Mouse (Mus musculus) liver, embryonic 12.5 days (tissue): Measurements from ENCODE around the gene Sulf2. TPM values are rescaled to one million over a fixed set of nuclear protein-coding genes. Genes with fewer than 3 reads are reported as not detected.
"Not testable (repeated sequence)": the region's sequence is repeated elsewhere in the genome, so short reads cannot be mapped to it uniquely, and the experiment has no call there.

Experiments used
- ATAC-seq: fragments of 200-750 bp; cut with Nextera tagmentation; 2 replicates; pipeline ENCODE4 v1.8.0; 2017; ENCODE audit warnings: moderate number of reproducible peaks, mild to moderate bottlenecking, moderate library complexity
- H3K27ac ChIP-seq: fragments of 300-500 bp; sonication (generic); 2 replicates; pipeline ENCODE4 v1.5.1; 2016; ENCODE audit warnings: mild to moderate bottlenecking
- H3K27me3 ChIP-seq: fragments of 300-500 bp; sonication (generic); replicated peaks from 2 replicates; pipeline ENCODE4 v1.6.1; 2016; ENCODE audit warnings: mild to moderate bottlenecking, moderate library complexity
- H3K36me3 ChIP-seq: fragments of 300-500 bp; sonication (generic); 2 replicates; pipeline ENCODE4 v1.6.1; 2016; ENCODE audit warnings: mild to moderate bottlenecking, moderate library complexity
- H3K4me1 ChIP-seq: fragments of 300-500 bp; sonication (generic); 2 replicates; pipeline ENCODE4 v1.6.1; 2016
- H3K4me2 ChIP-seq: fragments of 300-500 bp; sonication (generic); 2 replicates; pipeline ENCODE4 v1.6.1; 2016; ENCODE audit warnings: mild to moderate bottlenecking, moderate library complexity
- H3K4me3 ChIP-seq: fragments of 300-500 bp; sonication (generic); 2 replicates; pipeline ENCODE4 v1.5.1; 2016; ENCODE audit warnings: mild to moderate bottlenecking, moderate library complexity
- H3K9ac ChIP-seq: fragments of 300-500 bp; sonication (generic); 2 replicates; pipeline ENCODE4 v1.6.1; 2016; ENCODE audit warnings: mild to moderate bottlenecking, moderate library complexity
- H3K9me3 ChIP-seq: fragments of 300-500 bp; sonication (generic); replicated peaks from 2 replicates; pipeline ENCODE4 v1.6.1; 2016; ENCODE audit warnings: mild to moderate bottlenecking, moderate library complexity
- WGBS: fragments of 180-500 bp; shearing (Covaris S2); methylation state at CpG from one replicate; pipeline ENCODE4 v1.1.7; 2016; ENCODE audit not compliant: insufficient replicate concordance; 5-methylcytosine and 5-hydroxymethylcytosine counted together
- polyA plus RNA-seq: library from polyadenylated mRNA; unstranded; fragments of >200 nt; fragmentation: Nextera tagmentation; extraction: Ambion mirVana; gene quantifications from 2 replicates; pipeline ENCODE4 v1.2.1, GENCODE M21; 2016

The Sulf2 gene
- polyA plus RNA-seq, 1 experiment from 2014 or later: 7.5 TPM

DNA sequence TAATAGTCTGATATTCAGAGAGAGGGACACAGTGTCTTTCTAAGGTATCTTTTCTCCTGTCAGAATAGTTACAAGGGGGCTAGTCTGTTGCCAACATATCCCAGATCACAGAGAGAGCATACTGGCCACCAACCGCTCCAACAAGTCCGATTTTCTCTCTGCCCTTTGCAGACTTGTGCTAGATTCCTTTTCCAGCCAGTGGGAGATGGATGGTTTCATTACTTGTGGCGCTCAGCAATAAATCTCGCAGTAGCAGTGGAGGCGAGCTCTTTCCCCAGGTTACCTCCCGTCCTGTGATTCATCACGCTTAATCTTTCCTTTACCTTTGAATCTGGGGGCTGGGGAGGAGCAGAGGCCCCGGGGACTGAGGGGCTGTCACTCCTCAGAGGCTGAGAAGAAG, 31.9 kb upstream of the Sulf2 start:
- not testable (repeated sequence) for H3K4me2 ChIP-seq, H3K27ac ChIP-seq, H3K36me3 ChIP-seq, H3K4me1 ChIP-seq, H3K27me3 ChIP-seq, H3K4me3 ChIP-seq, ATAC-seq, H3K9me3 ChIP-seq, H3K9ac ChIP-seq
- 58% methylated on average over 8 of the region's 8 CpGs for WGBS

GRCm38 (mm10) chr2:166186244-166186948, 30.9 kb upstream of the Sulf2 start:
- ATAC-seq: no peak
- 62% methylated on average over 16 of the region's 16 CpGs for WGBS

GRCm38 (mm10) chr2:166185768-166186167, 30.3 kb upstream of the Sulf2 start:
- no peak for ATAC-seq
- Histone ChIP-seq H3K9ac (no peak overlapping the region), H3K9me3 (no peaks in the 10 kb centered on the region), H3K36me3 (no peaks in the 10 kb centered on the region), H3K4me2 (no peak overlapping the region), H3K4me1 (0 out of 2 replicates have a peak, but pooled peaks cover 3% of the 10 kb centered on the region), H3K4me3 (no peak overlapping the region), H3K27me3 (no peaks in the 10 kb centered on the region), H3K27ac (no peak overlapping the region)
- WGBS: 75% methylated on average over 6 of the region's 6 CpGs

More at GRCm38 (mm10) chr2:166186244-166186948, 30.9 kb upstream of the Sulf2 start:
- H3K4me1 ChIP-seq: 0 out of 2 replicates have a peak, but pooled peaks cover 3% of the 10 kb centered on the region
- no peak overlapping the region for H3K4me2 ChIP-seq
- no peaks in the 10 kb centered on the region for H3K36me3 ChIP-seq
- no peak overlapping the region for H3K27ac ChIP-seq
- H3K9me3 ChIP-seq: no peaks in the 10 kb centered on the region
- no peak overlapping the region for H3K9ac ChIP-seq
- H3K4me3 ChIP-seq: no peak overlapping the region
- no peaks in the 10 kb centered on the region for H3K27me3 ChIP-seq

- no peak overlapping the region for H3K27ac ChIP-seq
- ATAC-seq: no peak
- no peaks in the 10 kb centered on the region for H3K36me3 ChIP-seq
- no peaks in the 10 kb centered on the region for H3K9me3 ChIP-seq
- no peak overlapping the region for H3K9ac ChIP-seq
- no peak overlapping the region for H3K4me3 ChIP-seq
- WGBS: 34% methylated on average over 6 of the region's 6 CpGs
- H3K4me2 ChIP-seq: no peak overlapping the region
- H3K4me1 ChIP-seq: 0 out of 2 replicates have a peak, but pooled peaks cover 3% of the 10 kb centered on the region
- no peaks in the 10 kb centered on the region for H3K27me3 ChIP-seq
These were observed 29.0 kb upstream of the Sulf2 start for GRCm38 (mm10) chr2:166184417-166184816.

DNA sequence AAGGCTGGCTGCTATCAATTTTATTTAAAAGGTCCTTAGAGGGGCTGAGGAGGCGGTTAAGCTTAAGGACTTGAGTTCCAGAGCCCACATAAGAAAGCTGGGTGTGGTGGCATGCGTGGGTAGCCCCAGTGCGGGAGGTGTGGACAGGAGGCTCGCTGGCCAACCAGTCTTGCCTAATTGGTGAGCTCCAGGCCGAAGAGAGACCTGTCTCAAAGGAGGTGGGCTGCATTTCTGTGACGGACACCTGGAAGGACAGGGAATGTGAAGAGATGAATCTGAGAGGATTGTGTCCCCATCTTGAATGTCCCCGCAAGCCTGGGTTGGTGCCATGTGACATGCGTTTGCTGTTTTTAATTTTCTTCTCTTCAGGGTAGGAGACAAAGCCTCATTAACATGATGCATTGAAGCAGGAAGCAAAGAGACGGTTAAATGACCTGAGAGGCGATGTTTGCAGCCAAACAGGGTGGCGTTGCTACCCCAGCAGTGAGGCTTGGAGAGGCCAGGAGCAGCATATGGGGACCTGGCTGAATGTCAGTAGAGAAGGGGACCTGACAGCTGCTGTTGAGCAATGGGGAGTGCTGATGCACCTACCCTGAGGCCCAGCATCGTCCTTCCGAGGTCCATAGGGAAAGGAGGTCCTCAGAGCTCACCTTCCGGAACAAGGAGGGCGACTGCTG, 26.7 kb upstream of the Sulf2 start:
- peaks cover 1% of the 10 kb centered on the region; the same call in 1 of the 2 replicates for H3K27me3 ChIP-seq
- 69% methylated on average over 15 of the region's 15 CpGs for WGBS
- 0 out of 2 replicates have a peak, but pooled peaks cover 3% of the 10 kb centered on the region for H3K4me1 ChIP-seq
- H3K36me3 ChIP-seq: no peaks in the 10 kb centered on the region
- H3K4me3 ChIP-seq: no peak overlapping the region
- H3K9ac ChIP-seq: no peak overlapping the region
- no peaks in the 10 kb centered on the region for H3K9me3 ChIP-seq
- no peak overlapping the region for H3K4me2 ChIP-seq
- H3K27ac ChIP-seq: no peak overlapping the region
- no peak for ATAC-seq

DNA sequence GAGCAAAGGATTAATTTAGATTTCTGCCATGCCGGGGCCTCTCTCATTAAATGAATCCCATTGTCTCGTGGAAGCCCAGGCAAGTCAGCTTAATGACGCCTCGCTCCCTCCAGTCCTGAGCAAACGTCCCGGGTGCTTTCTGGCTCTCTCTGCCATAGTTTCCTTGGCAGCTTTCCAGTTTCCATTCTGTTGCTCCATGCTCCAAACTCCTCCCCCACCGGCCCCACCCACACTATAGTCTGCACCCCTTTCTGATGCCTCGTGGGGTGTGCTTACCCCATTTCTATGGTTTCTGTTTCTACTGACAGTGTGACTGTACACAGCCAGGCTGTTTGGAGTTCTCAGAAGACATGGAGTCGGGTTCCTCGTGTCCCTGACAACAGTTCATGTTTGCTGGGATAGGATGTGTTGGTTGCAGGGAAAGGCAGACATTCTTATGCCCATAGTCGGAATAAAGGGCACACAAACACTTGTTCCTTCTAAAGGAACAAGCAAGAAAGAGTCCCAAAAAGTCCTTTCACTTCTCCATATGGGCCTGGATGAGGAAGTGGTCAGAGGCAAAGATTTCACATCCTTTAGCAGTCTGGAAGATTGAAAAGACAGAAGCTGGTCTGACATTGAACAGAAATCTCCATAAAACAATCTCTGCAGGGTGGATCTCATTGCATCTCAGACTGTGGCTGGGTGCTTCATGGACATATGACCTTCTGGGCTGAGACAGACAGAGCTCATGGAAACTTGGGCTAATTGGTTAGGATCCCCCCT, 25.5 kb upstream of the Sulf2 start:
- H3K9me3 ChIP-seq: no peaks in the 10 kb centered on the region
- H3K27me3 ChIP-seq: peaks cover 5% of the 10 kb centered on the region; the same call in 1 of the 2 replicates
- H3K4me3 ChIP-seq: no peak overlapping the region
- H3K4me2 ChIP-seq: no peak overlapping the region
- ATAC-seq: no peak
- H3K4me1 ChIP-seq: no peaks in the 10 kb centered on the region
- no peak overlapping the region for H3K27ac ChIP-seq
- no peak overlapping the region for H3K9ac ChIP-seq
- no peaks in the 10 kb centered on the region for H3K36me3 ChIP-seq
- WGBS: 43% methylated on average over 11 of the region's 11 CpGs

GRCm38 (mm10) chr2:166180136-166180649, 24.7 kb upstream of the Sulf2 start:
- H3K4me2 ChIP-seq: no peak overlapping the region
- H3K9me3 ChIP-seq: no peaks in the 10 kb centered on the region
- peaks cover 9% of the 10 kb centered on the region; the same call in 1 of the 2 replicates for H3K27me3 ChIP-seq
- no peak overlapping the region for H3K27ac ChIP-seq
- H3K9ac ChIP-seq: no peak overlapping the region
- 47% methylated on average over 5 of the region's 5 CpGs for WGBS
- ATAC-seq: no peak
- H3K4me1 ChIP-seq: no peaks in the 10 kb centered on the region
- H3K4me3 ChIP-seq: no peak overlapping the region
- no peaks in the 10 kb centered on the region for H3K36me3 ChIP-seq

GRCm38 (mm10) chr2:166179457-166180101, 24.1 kb upstream of the Sulf2 start:
- no peak overlapping the region for H3K4me3 ChIP-seq
- no peaks in the 10 kb centered on the region for H3K9me3 ChIP-seq
- no peaks in the 10 kb centered on the region for H3K36me3 ChIP-seq
- H3K27ac ChIP-seq: no peak overlapping the region
- H3K27me3 ChIP-seq: peaks cover 9% of the 10 kb centered on the region; the same call in 1 of the 2 replicates
- no peaks in the 10 kb centered on the region for H3K4me1 ChIP-seq
- 63% methylated on average over 4 of the region's 4 CpGs for WGBS
- H3K9ac ChIP-seq: no peak overlapping the region
- ATAC-seq: no peak
- H3K4me2 ChIP-seq: no peak overlapping the region

- Histone ChIP-seq H3K36me3 (no peaks in the 10 kb centered on the region), H3K9ac (no peak overlapping the region), H3K4me2 (no peak overlapping the region), H3K4me3 (no peak overlapping the region), H3K9me3 (no peaks in the 10 kb centered on the region), H3K4me1 (no peaks in the 10 kb centered on the region), H3K27ac (no peak overlapping the region), H3K27me3 (peaks cover 20% of the 10 kb centered on the region; the same call in 1 of the 2 replicates)
- 35% methylated on average over 8 of the region's 8 CpGs for WGBS
- ATAC-seq: no peak
These were observed 20.2 kb upstream of the Sulf2 start for GRCm38 (mm10) chr2:166175552-166176136.

DNA sequence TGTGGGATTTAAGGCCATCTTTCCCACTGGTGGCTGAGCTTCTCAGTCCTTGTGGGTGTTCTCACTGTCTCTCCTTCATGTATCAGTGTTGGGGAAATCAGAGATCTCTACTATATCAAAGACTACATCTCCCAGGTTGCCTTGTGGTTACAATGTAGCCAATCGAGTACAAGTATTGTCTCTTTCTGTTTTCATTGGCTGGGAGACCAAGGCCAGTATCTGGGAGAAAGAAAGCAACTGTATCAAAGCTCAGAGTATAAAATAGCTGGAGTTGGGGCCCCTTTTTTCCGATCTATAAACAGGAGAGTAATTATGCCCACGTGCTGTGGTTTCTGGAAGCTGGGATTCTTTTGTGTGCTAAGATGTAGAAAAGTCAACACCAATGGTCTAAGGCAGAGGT, 19.7 kb upstream of the Sulf2 start:
- H3K9me3 ChIP-seq: no peaks in the 10 kb centered on the region
- H3K27me3 ChIP-seq: peaks cover 20% of the 10 kb centered on the region; the same call in 1 of the 2 replicates
- no peaks in the 10 kb centered on the region for H3K36me3 ChIP-seq
- no peaks in the 10 kb centered on the region for H3K4me1 ChIP-seq
- H3K4me2 ChIP-seq: no peak overlapping the region
- ATAC-seq: no peak
- no peak overlapping the region for H3K27ac ChIP-seq
- H3K9ac ChIP-seq: no peak overlapping the region
- no peak overlapping the region for H3K4me3 ChIP-seq
- WGBS: 30% methylated on average over 3 of the region's 3 CpGs

DNA sequence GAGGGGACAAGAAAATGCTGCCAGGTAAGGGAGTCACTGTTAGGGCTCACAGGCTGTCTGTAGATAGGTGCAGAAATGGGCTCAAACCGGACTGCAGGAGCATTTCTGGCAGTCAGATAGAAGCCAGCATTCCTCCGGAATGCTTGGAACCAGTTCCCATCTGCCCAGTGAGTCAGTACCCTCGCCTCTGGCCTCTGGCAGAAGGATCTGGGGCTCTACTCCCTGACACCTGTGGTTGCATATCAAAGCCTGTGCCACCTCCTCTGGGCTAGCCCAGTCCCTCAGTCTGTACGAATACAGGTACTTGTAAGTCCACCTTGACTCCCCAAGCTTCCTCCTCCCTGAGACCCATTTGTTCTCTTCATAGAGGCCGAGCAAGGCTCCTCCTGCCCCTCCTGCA, 17.7 kb upstream of the Sulf2 start:
- H3K4me1 ChIP-seq: no peaks in the 10 kb centered on the region
- ATAC-seq: no peak
- 31% methylated on average over 5 of the region's 5 CpGs for WGBS

More for the DNA sequence above, 17.7 kb upstream of the Sulf2 start:
- no peaks in the 10 kb centered on the region for H3K9me3 ChIP-seq
- peaks cover 20% of the 10 kb centered on the region; the same call in 1 of the 2 replicates for H3K27me3 ChIP-seq
- H3K9ac ChIP-seq: no peak overlapping the region
- no peak overlapping the region for H3K4me3 ChIP-seq
- no peak overlapping the region for H3K27ac ChIP-seq
- no peak overlapping the region for H3K4me2 ChIP-seq
- H3K36me3 ChIP-seq: no peaks in the 10 kb centered on the region
